9 mouse cellular contexts compared by ENCODE assay signal in genomic region chr8:110722414-110723011, GRCm38 (mm10). TPM values are rescaled to one million over a fixed set of nuclear protein-coding genes. Genes with fewer than 3 reads are reported as not detected.
DNase-seq lines count a peak whose midpoint lies in the region; ATAC-seq and TF ChIP-seq lines count a peak whose summit lies in the region.
"Had no signal": no experiment of that assay in that cellular context is flagged by ENCODE, and none has a peak within 500 bp of the region (broad histone marks: within the 10 kb centered on the region; RNA-seq: fewer than 3 reads in every experiment).

No protein-coding gene starts in this region.

- no peak for TF ChIP-seq POLR2A in cerebellum, adult 2 months (IDR thresholded peaks at IDR 0.05; ENCODE audit: borderline replicate concordance, insufficient read depth, low read length)

- H3K27ac ChIP-seq in cerebellum, adult 2 months (ENCODE audit: insufficient read depth, low read length), result peak overlapping the region; percentile 84
- H3K27ac ChIP-seq in neural tube, embryonic 11.5 days (ENCODE audit: low read depth, low read length), result no peak overlapping the region
- H3K27ac ChIP-seq in limb, embryonic 15.5 days, result peak overlapping the region; percentile 63
- peak overlapping the region; percentile 19; the same call in 1 of the 2 replicates for H3K27ac ChIP-seq in stomach, embryonic 16.5 days (ENCODE audit: low read length)

- no peak for ATAC-seq in cerebellum, adult (ENCODE audit: insufficient number of reproducible peaks, low FRiP score, low TSS enrichment)
- ATAC-seq in neural tube, embryonic 11.5 days (ENCODE audit: insufficient read depth, low FRiP score, low TSS enrichment), result no peak
- ATAC-seq in limb, embryonic 15.5 days (ENCODE audit: insufficient number of reproducible peaks, low FRiP score, low TSS enrichment, low read depth), result no peak
- ATAC-seq in stomach, embryonic 16.5 days (ENCODE audit: insufficient read depth, low FRiP score), result no peak

- H3K4me2 ChIP-seq in neural tube, embryonic 11.5 days (ENCODE audit: low read depth), result peak overlapping the region; percentile 67
- peak overlapping the region; percentile 75 for H3K4me2 ChIP-seq in limb, embryonic 15.5 days
- peak overlapping the region; percentile 53 for H3K4me2 ChIP-seq in stomach, embryonic 16.5 days (ENCODE audit: low read depth, low read length)

- 10% methylated on average over 11 of the region's 11 CpGs for WGBS in cerebellum, adult 2 months
- 59% methylated on average over 11 of the region's 11 CpGs for WGBS in neural tube, embryonic 11.5 days
- WGBS in limb, embryonic 15.5 days, result 27% methylated on average over 11 of the region's 11 CpGs
- 40% methylated on average over 11 of the region's 11 CpGs for WGBS in stomach, embryonic 16.5 days

- peak overlapping the region; percentile 77 for H3K4me3 ChIP-seq in cerebellum, adult 2 months (replicated peaks; ENCODE audit: insufficient read depth, low read depth, low read length)
- H3K4me3 ChIP-seq in neural tube, embryonic 11.5 days (ENCODE audit: low read depth, low read length), result peak overlapping the region; percentile 82
- peak overlapping the region; percentile 83 for H3K4me3 ChIP-seq in limb, embryonic 15.5 days
- peak overlapping the region; percentile 77 for H3K4me3 ChIP-seq in stomach, embryonic 16.5 days (replicated peaks; ENCODE audit: low read length)

- intact Hi-C loops in left cerebral cortex, postnatal 14 days (cut with DNase I), result no loop called here

- H3K36me3 ChIP-seq in neural tube, embryonic 11.5 days (ENCODE audit: control insufficient read depth, insufficient read depth, low read length), result peaks cover 2% of the 10 kb centered on the region; the same call in 1 of the 2 replicates
- H3K36me3 ChIP-seq in limb, embryonic 15.5 days, result peaks cover 26% of the 10 kb centered on the region
- no peaks in the 10 kb centered on the region for H3K36me3 ChIP-seq in stomach, embryonic 16.5 days (ENCODE audit: control insufficient read depth, insufficient read depth, low read length)

- peak overlapping the region; percentile 89 for H3K9ac ChIP-seq in neural tube, embryonic 11.5 days (ENCODE audit: low read length)
- peak overlapping the region; percentile 90 for H3K9ac ChIP-seq in limb, embryonic 15.5 days
- H3K9ac ChIP-seq in stomach, embryonic 16.5 days (ENCODE audit: low read length), result peak overlapping the region; percentile 92

- no peak for DNase-seq in cerebellum, adult 2 months
- no peak for DNase-seq in neural tube, embryonic 11.5 days (ENCODE audit: low spot score)
- DNase-seq in neural tube, embryonic 10.5 days (ENCODE audit: extremely low spot score, low spot score), result no peak
- DNase-seq in frontal cortex, postnatal 36 days (ENCODE audit: low spot score in 2 of 2), result no peak
- no peak for DNase-seq in left cerebral cortex, postnatal 14 days (ENCODE audit: low spot score in 2 of 2)
- DNase-seq: kidney, adult 9 months had no signal

- no peaks in the 10 kb centered on the region for H3K27me3 ChIP-seq in cerebellum, adult 2 months (ENCODE audit: control insufficient read depth, insufficient read depth, low read length)
- no peaks in the 10 kb centered on the region for H3K27me3 ChIP-seq in neural tube, embryonic 11.5 days (ENCODE audit: control insufficient read depth, insufficient read depth, low read length)
- no peaks in the 10 kb centered on the region for H3K27me3 ChIP-seq in limb, embryonic 15.5 days
- no peaks in the 10 kb centered on the region for H3K27me3 ChIP-seq in stomach, embryonic 16.5 days (ENCODE audit: control insufficient read depth, insufficient read depth, low read length)

- TF ChIP-seq CTCF in cerebellum, adult 2 months (IDR thresholded peaks at IDR 0.05; ENCODE audit: borderline replicate concordance, insufficient read depth, low read depth, low read length), result no peak

- no peaks in the 10 kb centered on the region for H3K9me3 ChIP-seq in neural tube, embryonic 11.5 days (ENCODE audit: control insufficient read depth, low read length)
- no peaks in the 10 kb centered on the region for H3K9me3 ChIP-seq in limb, embryonic 15.5 days
- no peaks in the 10 kb centered on the region for H3K9me3 ChIP-seq in stomach, embryonic 16.5 days (replicated peaks; ENCODE audit: control insufficient read depth, low read length)

- peaks cover 65% of the 10 kb centered on the region for H3K4me1 ChIP-seq in cerebellum, adult 2 months (ENCODE audit: control insufficient read depth, insufficient read depth, low read length)
- H3K4me1 ChIP-seq in neural tube, embryonic 11.5 days (ENCODE audit: control insufficient read depth, insufficient read depth, low read length), result peaks cover 27% of the 10 kb centered on the region
- peaks cover 84% of the 10 kb centered on the region for H3K4me1 ChIP-seq in limb, embryonic 15.5 days
- H3K4me1 ChIP-seq in stomach, embryonic 16.5 days (ENCODE audit: control insufficient read depth, insufficient read depth, low read length), result peaks cover 68% of the 10 kb centered on the region

RNA-seq across cellular contexts. Expression of gene Mtss1l, which starts 1.2 kb away (rescaled TPM):
- 257 and 288 TPM in 2 replicates for polyA plus RNA-seq in cerebellum, adult 2 months (2012; rRNA removed)
- 18.0 and 18.3 TPM in 2 replicates for polyA plus RNA-seq in neural tube, embryonic 11.5 days (2014; fragmentation: Nextera tagmentation; extraction: Ambion mirVana)
- polyA plus RNA-seq in limb, embryonic 15.5 days (2015; fragmentation: Nextera tagmentation; extraction: Ambion mirVana), result 9.6 and 10.2 TPM in 2 replicates
- 7.0 and 8.2 TPM in 2 replicates for polyA plus RNA-seq in stomach, embryonic 16.5 days (2015; fragmentation: Nextera tagmentation; extraction: Ambion mirVana)
- 100 to 1,000 TPM; 184 to 221 TPM for total RNA-seq in left cerebral cortex, postnatal 14 days (2021)

Comparison
In these comparisons a context has a peak if more than half of its experiments do, and no peak if none do; other contexts are left out.
1. RNA of gene Mtss1l, which starts 1.2 kb away (polyA plus RNA-seq): 257 to 288 TPM in cerebellum, adult 2 months; 18.0 to 18.3 TPM in neural tube, embryonic 11.5 days, 9.6 to 10.2 TPM in limb, embryonic 15.5 days and 7.0 to 8.2 TPM in stomach, embryonic 16.5 days; every median in the first group is over 10 times any median in the second.
2. Peak in every context shown above with its lines, with median percentiles within 50 percentile points of each other: H3K4me3 ChIP-seq, H3K4me2 ChIP-seq and H3K9ac ChIP-seq.